Mouse (Mus musculus) liver, adult 2 months (tissue): ENCODE results near the gene Krt24. TPM values are rescaled to one million over a fixed set of nuclear protein-coding genes. Genes with fewer than 3 reads are reported as not detected.

Experiments
- DNase-seq: peaks from one replicate; pipeline ENCODE4 v3.0.0-alpha.2; 2011; ENCODE audit warnings: low read depth, low spot score; ENCODE audit errors: extremely low read depth
- H3K27ac ChIP-seq: fragments of 200-500 bp; replicated peaks from 2 replicates; pipeline ENCODE4 v1.5.1; 2012; ENCODE audit warnings: low read depth, mild to moderate bottlenecking, control low read depth, inconsistent platforms, low read length; ENCODE audit not compliant: insufficient read depth
- H3K27me3 ChIP-seq: fragments of 200-500 bp; 2 replicates; pipeline ENCODE4 v1.6.1; 2012; ENCODE audit warnings: mild to moderate bottlenecking, moderate library complexity, low read length, inconsistent platforms; ENCODE audit not compliant: control insufficient read depth, insufficient read depth
- H3K36me3 ChIP-seq: fragments of 200-500 bp; 2 replicates; pipeline ENCODE4 v1.6.1; 2012; ENCODE audit warnings: low read length, inconsistent platforms; ENCODE audit not compliant: control insufficient read depth, insufficient read depth
- H3K4me1 ChIP-seq: fragments of 200-500 bp; 2 replicates; pipeline ENCODE4 v1.6.1; 2011; ENCODE audit warnings: low read length; ENCODE audit not compliant: control insufficient read depth, insufficient read depth
- H3K4me3 ChIP-seq: fragments of 200-500 bp; 2 replicates; pipeline ENCODE4 v1.5.1; 2011; ENCODE audit warnings: low read depth, mild to moderate bottlenecking, control low read depth, low read length, moderate library complexity; ENCODE audit not compliant: insufficient read depth
- H3K79me2 ChIP-seq: fragments of 200-500 bp; 2 replicates; pipeline ENCODE4 v1.6.1; 2012; ENCODE audit warnings: inconsistent platforms, mild to moderate bottlenecking, low read length, moderate library complexity; ENCODE audit not compliant: control insufficient read depth, insufficient read depth
- H3K9ac ChIP-seq: fragments of 200-500 bp; 2 replicates; pipeline ENCODE4 v1.6.1; 2012; ENCODE audit warnings: low read depth, mild to moderate bottlenecking, control low read depth, inconsistent platforms, low read length
- CTCF ChIP-seq: fragments of 200-500 bp; IDR thresholded peaks from 2 replicates; pipeline ENCODE4 v1.5.1; 2011; ENCODE audit warnings: low read depth, low read length, control low read depth
- POLR2A ChIP-seq: fragments of 200-500 bp; IDR thresholded peaks from 2 replicates; pipeline ENCODE4 v1.6.1; 2011; ENCODE audit warnings: low read length, control low read depth; ENCODE audit not compliant: insufficient read depth; ENCODE audit errors: extremely low read depth
- WGBS: fragments of 180-500 bp; shearing (Covaris S2); methylation state at CpG from one replicate; pipeline ENCODE4 v1.1.7; 2018; 5-methylcytosine and 5-hydroxymethylcytosine counted together
- polyA plus RNA-seq: library from polyadenylated mRNA; depleted of rRNA; stranded (reverse); fragments of >200 nt; gene quantifications from 2 replicates; pipeline ENCODE4 v1.2.3, GENCODE M21; 2012
- total RNA-seq: library from RNA; depleted of rRNA; stranded (reverse); fragments of >200 nt; gene quantifications from 2 replicates; pipeline ENCODE4 v1.2.3, GENCODE M21; 2014

Gene Krt24
- total and polyA plus RNA-seq, 2 experiments = not detected

- no peak overlapping the region for H3K4me3 ChIP-seq
- H3K4me1 ChIP-seq = 0 out of 2 replicates have a peak, but pooled peaks cover 2% of the 10 kb centered on the region
- DNase-seq = no peak
- H3K79me2 ChIP-seq = no peaks in the 10 kb centered on the region
- TF ChIP-seq POLR2A (no peak), CTCF (no peak)
- no peak overlapping the region for H3K9ac ChIP-seq
- WGBS = 97% methylated on average over 4 of the region's 4 CpGs
- no peaks in the 10 kb centered on the region for H3K27me3 ChIP-seq
- no peak overlapping the region for H3K27ac ChIP-seq
- H3K36me3 ChIP-seq = no peaks in the 10 kb centered on the region
Measured at GRCm38 (mm10) chr11:99272721-99273120, 12.3 kb downstream of the Krt24 start.

- no peak for DNase-seq
- no peaks in the 10 kb centered on the region for H3K27me3 ChIP-seq
- TF ChIP-seq POLR2A (no peak), CTCF (no peak)
- no peaks in the 10 kb centered on the region for H3K36me3 ChIP-seq
- no peaks in the 10 kb centered on the region for H3K4me1 ChIP-seq
- no peak overlapping the region for H3K4me3 ChIP-seq
- H3K27ac ChIP-seq = no peak overlapping the region
- H3K9ac ChIP-seq = no peak overlapping the region
- 80% methylated on average over 7 of the region's 7 CpGs for WGBS
- H3K79me2 ChIP-seq = no peaks in the 10 kb centered on the region
Measured at GRCm38 (mm10) chr11:99269192-99269591, 15.9 kb downstream of the Krt24 start.

- H3K36me3 ChIP-seq = no peaks in the 10 kb centered on the region
- 69% methylated on average over 9 of the region's 9 CpGs for WGBS
- no peaks in the 10 kb centered on the region for H3K79me2 ChIP-seq
- no peak overlapping the region for H3K9ac ChIP-seq
- TF ChIP-seq CTCF (no peak), POLR2A (no peak)
- H3K4me3 ChIP-seq = no peak overlapping the region
- peak; percentile 5 for DNase-seq
- H3K27me3 ChIP-seq = no peaks in the 10 kb centered on the region
- H3K4me1 ChIP-seq = no peaks in the 10 kb centered on the region
- H3K27ac ChIP-seq = peak overlapping the region; percentile 48
Measured at GRCm38 (mm10) chr11:99265796-99266195, 19.3 kb downstream of the Krt24 start.

GRCm38 (mm10) chr11:99265220-99265619, 19.8 kb downstream of the Krt24 start:
- TF ChIP-seq CTCF (no peak), POLR2A (no peak)
- H3K4me1 ChIP-seq = no peaks in the 10 kb centered on the region
- no peak overlapping the region for H3K27ac ChIP-seq
- H3K4me3 ChIP-seq = no peak overlapping the region
- no peak for DNase-seq
- 80% methylated on average over 9 of the region's 9 CpGs for WGBS
- H3K79me2 ChIP-seq = no peaks in the 10 kb centered on the region
- no peaks in the 10 kb centered on the region for H3K27me3 ChIP-seq
- H3K36me3 ChIP-seq = no peaks in the 10 kb centered on the region
- H3K9ac ChIP-seq = no peak overlapping the region

- DNase-seq = no peak
- Histone ChIP-seq H3K9ac (no peak overlapping the region), H3K27ac (no peak overlapping the region), H3K4me1 (no peaks in the 10 kb centered on the region), H3K27me3 (no peaks in the 10 kb centered on the region), H3K36me3 (no peaks in the 10 kb centered on the region), H3K4me3 (no peak overlapping the region), H3K79me2 (no peaks in the 10 kb centered on the region)
- TF ChIP-seq CTCF = peak; percentile 32
- TF ChIP-seq POLR2A = no peak
- 83% methylated on average over 4 of the region's 4 CpGs for WGBS
Measured at GRCm38 (mm10) chr11:99256213-99256612, 28.8 kb downstream of the Krt24 start.

- TF ChIP-seq POLR2A = no peak
- no peak for TF ChIP-seq CTCF
- 92% methylated on average over 8 of the region's 8 CpGs for whole genome bisulfite sequencing
- no peak overlapping the region for H3K4me3 ChIP-seq
- DNase-seq = no peak
- no peaks in the 10 kb centered on the region for H3K27me3 ChIP-seq
- no peak overlapping the region for H3K27ac ChIP-seq
- H3K36me3 ChIP-seq = no peaks in the 10 kb centered on the region
- no peak overlapping the region for H3K9ac ChIP-seq
- H3K79me2 ChIP-seq = no peaks in the 10 kb centered on the region
- H3K4me1 ChIP-seq = no peaks in the 10 kb centered on the region; the same call in 1 of the 2 replicates
Measured at GRCm38 (mm10) chr11:99255316-99255715, 29.7 kb downstream of the Krt24 start.
